Mouse (Mus musculus): ENCODE data around the gene Mrpl28. TPM values are rescaled to one million over a fixed set of nuclear protein-coding genes. Genes with fewer than 3 reads are reported as not detected.
"Not testable (repeated sequence)": the region's sequence is repeated elsewhere in the genome, so short reads cannot be mapped to it uniquely, and the experiment has no call there.

Gene Mrpl28
- 10 to 100 TPM; 62.7 to 72.1 (median 67.6) TPM for total RNA-seq (2022)

- DNase-seq (ENCODE audit: low spot score in 2 of 2): peak; percentile 81 to 85
These were observed at the start of gene Mrpl28 for GRCm38 (mm10) chr17:26123267-26123684. Mrpl28 (plus strand) TSS chr17:26123500.

- DNase-seq (ENCODE audit: low spot score in 2 of 2): no peak
These were observed 48.1 kb upstream of the Mrpl28 start for GRCm38 (mm10) chr17:26075246-26075645.

GRCm38 (mm10) chr17:26078851-26079250 lies 44.4 kb upstream of the Mrpl28 start:
- no peak for DNase-seq (ENCODE audit: low spot score in 2 of 2)

- DNase-seq (ENCODE audit: low spot score in 2 of 2): no peak
These were observed 42.4 kb upstream of the Mrpl28 start for GRCm38 (mm10) chr17:26080867-26081266.

GRCm38 (mm10) chr17:26087059-26087564 lies 36.2 kb upstream of the Mrpl28 start:
- no peak for DNase-seq (ENCODE audit: low spot score in 2 of 2)

- DNase-seq (ENCODE audit: low spot score in 2 of 2): peak; percentile 72 to 75
These were observed 33.2 kb upstream of the Mrpl28 start, which contains the start of gene Decr2 for GRCm38 (mm10) chr17:26089905-26090632. Decr2 (minus strand) TSS chr17:26090337.

- no peak for DNase-seq (ENCODE audit: low spot score in 2 of 2)
These were observed 28.7 kb upstream of the Mrpl28 start for GRCm38 (mm10) chr17:26094531-26095110.

- DNase-seq (ENCODE audit: low spot score in 2 of 2): peak in 1 of 2 experiments; percentile 15
These were observed 28.1 kb upstream of the Mrpl28 start, which contains the start of gene Nme4 for GRCm38 (mm10) chr17:26095121-26095740. Nme4 (minus strand) TSS chr17:26095602.

GRCm38 (mm10) chr17:26098461-26098860 lies 24.8 kb upstream of the Mrpl28 start:
- no peak for DNase-seq (ENCODE audit: low spot score in 2 of 2)

- DNase-seq (ENCODE audit: low spot score in 2 of 2): not testable (repeated sequence)
These were observed 24.0 kb upstream of the Mrpl28 start for GRCm38 (mm10) chr17:26099316-26099715.

- DNase-seq (ENCODE audit: low spot score in 2 of 2): no peak
These were observed 23.1 kb upstream of the Mrpl28 start for GRCm38 (mm10) chr17:26100166-26100565.

GRCm38 (mm10) chr17:26101478-26101877 lies 21.8 kb upstream of the Mrpl28 start:
- DNase-seq (ENCODE audit: low spot score in 2 of 2): no peak

- no peak for DNase-seq (ENCODE audit: low spot score in 2 of 2)
These were observed 17.7 kb upstream of the Mrpl28 start for GRCm38 (mm10) chr17:26105619-26106018.

- no peak for DNase-seq (ENCODE audit: low spot score in 2 of 2)
These were observed 13.1 kb upstream of the Mrpl28 start for GRCm38 (mm10) chr17:26110156-26110555.

GRCm38 (mm10) chr17:26111024-26111423 lies 12.3 kb upstream of the Mrpl28 start:
- DNase-seq (ENCODE audit: low spot score in 2 of 2): no peak

- no peak for DNase-seq (ENCODE audit: low spot score in 2 of 2)
These were observed 11.6 kb upstream of the Mrpl28 start for GRCm38 (mm10) chr17:26111722-26112121.

GRCm38 (mm10) chr17:26112751-26113150 lies 10.5 kb upstream of the Mrpl28 start:
- DNase-seq (ENCODE audit: low spot score in 2 of 2): no peak

GRCm38 (mm10) chr17:26113181-26113948 lies 9.9 kb upstream of the Mrpl28 start, which contains the start of gene Tmem8:
Tmem8 (plus strand) TSS chr17:26113299.
- DNase-seq (ENCODE audit: low spot score in 2 of 2): no peak

GRCm38 (mm10) chr17:26114061-26114460 lies 9.2 kb upstream of the Mrpl28 start:
- DNase-seq (ENCODE audit: low spot score in 2 of 2): no peak

GRCm38 (mm10) chr17:26114461-26114860 lies 8.8 kb upstream of the Mrpl28 start:
- not testable (repeated sequence) for DNase-seq (ENCODE audit: low spot score in 2 of 2)

GRCm38 (mm10) chr17:26115205-26115898 lies 7.9 kb upstream of the Mrpl28 start:
- DNase-seq (ENCODE audit: low spot score in 2 of 2): no peak

Measured in gastrocnemius, adult 8-10 months (tissue).